Mouse (Mus musculus): ENCODE data around the gene Rasgrp2.

DNA sequence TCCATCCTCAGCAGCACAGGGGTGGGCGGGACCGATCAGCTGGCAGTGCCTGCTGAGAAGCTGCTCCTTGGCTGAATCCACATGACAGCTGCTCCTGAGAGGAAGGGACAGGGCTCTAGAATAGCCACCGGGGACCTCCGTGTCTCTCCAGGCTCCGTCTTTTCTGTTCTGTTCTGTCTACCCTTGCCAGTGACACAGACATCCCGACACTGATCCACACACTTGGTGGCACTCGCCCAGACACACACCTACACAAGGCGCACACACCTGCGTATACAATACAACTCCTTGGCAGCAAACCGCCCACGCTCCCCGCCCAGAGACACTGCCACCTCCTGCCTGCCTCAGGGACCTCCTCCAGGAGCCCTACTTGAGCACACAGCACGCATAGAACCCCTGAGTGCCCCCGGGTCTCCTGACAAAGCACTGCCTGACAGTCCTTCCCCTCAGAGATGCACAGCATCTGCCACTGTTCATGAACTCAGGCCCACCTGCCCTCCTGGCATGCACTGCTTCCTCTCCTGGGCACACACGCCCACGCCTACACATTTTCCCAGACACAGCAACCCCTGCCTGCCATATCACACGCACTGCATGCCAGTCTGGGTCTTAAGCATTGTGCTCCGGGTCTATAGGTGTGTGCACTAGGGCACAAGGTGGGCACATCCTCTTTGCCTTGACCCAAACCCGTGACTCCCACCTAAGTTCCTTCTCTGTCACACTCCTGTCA is 21.5 kb downstream of the Rasgrp2 start:
- no peak for TF ChIP-seq GATA1 (IDR thresholded peaks at IDR 0.05; ENCODE audit: borderline replicate concordance, low read length)
- TF ChIP-seq FLI1 (IDR thresholded peaks at IDR 0.05; ENCODE audit: low read length): no peak

Data from megakaryocyte, embryonic 14.5 days (primary cell).